Mouse (Mus musculus) heart, postnatal 4 days (tissue): ENCODE results near the gene Fbxo46. TPM values are rescaled to one million over a fixed set of nuclear protein-coding genes. Genes with fewer than 3 reads are reported as not detected.

Source experiments
- DNase-seq: peaks from one replicate; pipeline ENCODE4 v3.0.0; 2021
- microRNA-seq, 2 experiments: library from miRNA; unstranded; fragments of <30 nt; microRNA quantifications; one replicate each; pipeline ENCODE4 v1.2.0; 2021 to 2022
- total RNA-seq, 2 experiments: library from RNA; stranded (reverse); gene quantifications; 2 replicates each; pipeline ENCODE4 v1.2.3; 2021

The Fbxo46 gene
- total RNA-seq, 2 experiments from 2014 or later, result 5.5 to 7.2 TPM

DNA sequence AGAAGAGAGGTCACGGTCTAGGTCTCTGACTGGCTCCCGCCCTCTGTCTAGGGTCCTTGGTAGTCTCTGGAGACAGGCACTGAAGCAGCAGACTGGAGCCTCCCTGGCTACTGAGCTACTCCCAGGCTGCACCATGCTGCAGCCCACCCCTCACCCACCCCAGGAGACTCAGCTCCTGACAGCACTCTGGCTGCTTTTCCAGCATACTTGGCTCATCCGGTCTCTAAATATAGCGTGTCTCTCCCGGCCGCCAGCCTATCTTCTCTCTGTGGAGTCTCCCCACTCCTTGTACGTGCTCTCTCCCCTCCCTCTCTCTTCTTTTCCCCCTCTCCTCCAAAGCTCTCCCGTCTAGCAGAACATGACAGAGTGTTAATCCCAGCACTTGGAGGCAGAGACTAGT is 50.5 kb downstream of the Fbxo46 start:
- DNase-seq, result peak; percentile 74

DNA sequence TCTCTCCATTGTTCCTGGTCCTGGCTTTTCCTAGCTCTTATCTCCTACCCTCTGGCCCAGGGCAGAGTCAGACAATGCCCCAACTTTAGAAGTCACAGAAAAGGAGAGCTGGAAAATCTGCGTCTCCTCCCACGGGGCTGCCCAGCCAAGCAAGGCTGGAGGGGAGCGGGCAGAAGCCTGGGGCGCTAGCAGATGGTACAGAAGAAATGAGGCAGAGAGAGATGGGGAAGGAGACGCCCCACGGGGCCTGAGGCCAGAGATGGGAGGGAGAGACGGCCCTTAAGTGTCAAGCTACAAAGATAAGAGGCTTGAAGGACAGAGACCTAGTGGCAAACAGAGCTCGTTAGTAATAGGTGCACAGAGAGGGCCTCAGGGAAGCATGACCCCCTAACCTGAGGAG is 52.2 kb downstream of the Fbxo46 start:
- no peak for DNase-seq

DNA sequence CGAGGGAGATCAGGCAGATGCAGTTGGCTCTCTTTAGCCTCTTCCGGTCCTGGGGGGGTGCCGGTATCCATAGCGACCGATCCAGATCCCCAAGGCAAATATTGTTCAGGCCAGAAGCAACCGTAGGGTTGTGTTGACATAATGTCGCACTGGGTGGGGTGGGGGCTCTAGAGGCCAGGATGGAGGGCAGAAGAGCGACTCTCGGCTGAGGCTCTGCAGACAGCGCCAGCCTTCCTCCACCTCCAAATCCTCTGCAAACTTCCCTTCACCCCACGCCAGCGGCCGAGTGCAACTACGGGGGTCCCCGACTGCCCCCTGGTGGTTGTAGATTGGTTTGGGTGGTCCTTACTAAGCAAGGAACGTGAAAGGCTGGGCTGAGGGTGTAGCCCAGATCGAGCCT is 53.2 kb downstream of the Fbxo46 start:
- peak; percentile 95 for DNase-seq

DNA sequence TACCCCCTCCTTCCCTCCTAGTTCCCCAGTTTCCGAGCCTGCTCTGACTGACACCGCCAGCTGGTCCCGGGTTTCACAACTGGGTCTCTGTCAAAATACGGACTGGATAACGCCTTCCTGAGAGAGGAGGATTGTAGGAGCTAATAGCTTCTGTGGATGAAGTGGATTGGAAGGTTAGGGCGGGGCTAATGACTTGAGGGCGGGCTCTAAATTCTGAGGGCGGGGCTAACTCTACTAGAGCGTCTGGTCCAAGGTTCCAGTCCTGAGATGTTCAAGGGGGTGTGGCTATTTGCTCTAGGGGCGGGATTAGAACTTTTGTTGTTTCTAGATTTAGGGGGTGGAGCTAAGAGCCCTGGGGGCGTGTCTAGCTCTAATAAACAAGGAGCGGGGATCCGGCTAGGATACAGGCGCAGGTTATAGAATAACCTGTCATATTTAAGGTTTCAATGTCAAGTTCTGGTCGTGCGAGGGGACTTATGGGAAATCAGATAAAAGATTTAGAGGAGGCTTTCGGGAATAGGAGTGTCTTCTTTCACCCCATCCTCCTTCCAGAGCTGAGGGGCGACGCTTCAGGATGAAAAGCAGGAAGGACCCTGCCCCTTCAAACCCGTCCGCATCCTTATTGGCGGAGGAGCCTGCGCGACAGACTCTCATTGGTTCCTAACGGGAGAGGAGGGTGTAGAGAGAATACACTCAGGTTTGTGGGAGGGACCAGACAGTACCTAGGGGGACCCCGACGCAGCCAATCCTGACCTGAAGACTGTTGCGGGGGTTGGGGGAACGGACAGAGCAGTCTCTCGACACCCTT is 56.3 kb downstream of the Fbxo46 start, which contains the start of gene Eml2:
Gene Eml2, plus strand, starts transcription at position 714 of the 808 bp plus-strand sequence.
- DNase-seq, result no peak

DNA sequence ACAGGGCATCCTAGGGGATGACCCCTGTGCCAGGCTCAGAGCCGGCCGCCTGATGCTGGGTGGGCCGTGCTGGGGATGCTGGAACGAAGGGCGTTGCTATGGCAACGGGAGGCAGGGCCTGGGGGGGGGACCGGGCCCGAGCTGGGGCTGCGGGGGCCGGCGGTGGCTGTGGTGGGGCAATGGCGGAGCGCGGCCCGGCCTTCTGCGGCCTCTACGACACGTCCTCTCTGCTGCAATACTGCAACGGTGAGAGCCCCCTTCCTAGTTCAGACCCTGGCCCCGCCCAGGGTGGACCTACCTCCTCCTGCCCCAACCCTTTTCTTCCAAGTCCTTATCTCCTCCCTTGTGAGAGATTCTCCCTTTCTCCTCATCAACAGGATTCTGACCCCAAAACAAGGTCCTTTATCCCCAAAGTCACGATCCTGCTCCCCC is 56.9 kb downstream of the Fbxo46 start:
- no peak for DNase-seq

DNA sequence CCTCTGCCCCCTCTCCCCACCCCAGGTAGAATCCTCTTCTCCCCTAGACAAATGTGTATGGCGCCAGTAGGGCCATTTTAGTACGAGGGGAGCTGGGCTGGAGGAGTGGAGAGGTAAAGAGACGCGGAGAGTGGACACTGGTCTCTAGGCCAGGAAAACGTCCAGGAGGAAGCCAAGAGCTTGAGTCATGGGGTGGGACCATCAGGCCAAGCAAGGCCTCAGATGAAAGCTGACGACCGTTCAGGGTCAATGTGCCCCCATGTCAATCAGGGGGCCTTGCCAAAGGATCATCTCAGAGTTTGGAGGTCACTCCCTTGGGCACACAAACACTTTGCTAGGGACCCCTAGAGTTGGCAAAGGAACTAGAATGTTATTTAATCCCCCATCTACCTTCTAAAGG is 57.6 kb downstream of the Fbxo46 start:
- DNase-seq, result no peak

DNA sequence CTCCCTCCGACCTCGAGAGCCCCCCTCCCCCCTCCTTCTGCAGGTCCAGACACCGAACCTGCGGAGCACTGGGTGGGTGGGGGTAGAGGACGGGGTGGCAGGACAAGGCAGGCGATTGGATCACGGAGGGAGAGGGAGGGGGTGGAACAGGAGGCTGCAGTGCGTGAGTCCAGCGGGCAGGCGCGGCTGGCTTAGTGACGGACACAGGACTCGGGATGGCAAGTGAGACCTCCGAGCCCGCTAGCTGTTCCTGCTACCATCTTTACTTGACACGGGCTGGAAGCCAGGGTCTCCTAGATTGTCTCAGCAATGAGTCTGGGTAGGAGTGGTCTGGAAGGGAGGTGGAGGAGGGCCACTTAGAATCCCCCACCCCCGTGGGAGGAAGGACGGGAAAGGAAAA is 58.4 kb downstream of the Fbxo46 start:
- DNase-seq, result no peak

DNA sequence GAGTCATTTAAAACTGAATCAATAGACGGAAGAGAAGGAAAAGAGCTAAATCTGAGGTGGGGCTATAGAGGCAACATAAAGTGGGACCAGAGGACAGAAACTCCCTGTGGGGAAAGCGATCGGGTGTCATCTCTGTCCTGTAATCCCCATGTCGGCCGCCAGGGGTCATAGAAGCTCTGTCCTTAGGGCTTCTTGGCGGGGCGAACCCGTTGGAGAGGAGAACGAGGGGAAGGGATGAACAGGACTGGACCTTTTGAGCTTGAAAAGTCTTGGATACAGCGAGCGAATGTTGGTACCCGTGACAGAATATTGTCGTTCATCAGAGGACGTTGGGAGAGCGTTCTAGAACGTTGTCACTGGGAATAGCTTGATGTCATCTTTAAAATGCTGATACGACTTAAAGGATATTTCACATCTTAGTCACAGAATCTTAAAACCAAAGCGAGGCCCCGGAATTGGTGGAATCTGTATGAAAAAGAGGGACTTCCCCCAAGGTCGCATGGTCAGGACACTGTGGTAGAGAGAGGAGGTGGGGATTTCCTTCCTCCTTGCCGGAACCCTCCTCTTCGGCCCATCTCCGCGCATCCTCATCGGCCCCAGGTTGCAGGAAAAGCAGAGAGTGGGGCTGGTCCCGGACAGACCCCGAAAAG is 58.9 kb downstream of the Fbxo46 start:
- peak; percentile 82 for DNase-seq

DNA sequence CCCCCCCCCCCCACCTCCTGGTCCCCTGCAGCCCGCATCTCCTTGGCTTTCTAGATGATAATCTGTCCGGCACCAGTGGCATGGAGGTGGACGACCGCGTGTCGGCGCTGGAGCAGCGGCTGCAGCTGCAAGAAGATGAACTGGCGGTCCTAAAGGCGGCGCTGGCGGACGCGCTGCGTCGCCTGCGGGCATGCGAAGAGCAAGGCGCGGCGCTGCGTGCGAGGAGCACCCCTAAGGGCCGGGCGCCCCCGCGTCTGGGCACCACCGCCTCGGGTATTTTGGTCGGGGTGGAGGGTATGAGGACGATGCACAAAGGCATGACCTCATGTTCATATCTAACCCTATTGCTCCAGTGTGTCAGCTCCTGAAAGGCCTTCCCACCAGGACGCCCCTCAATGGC is 59.5 kb downstream of the Fbxo46 start:
- DNase-seq, result peak; percentile 79

DNA sequence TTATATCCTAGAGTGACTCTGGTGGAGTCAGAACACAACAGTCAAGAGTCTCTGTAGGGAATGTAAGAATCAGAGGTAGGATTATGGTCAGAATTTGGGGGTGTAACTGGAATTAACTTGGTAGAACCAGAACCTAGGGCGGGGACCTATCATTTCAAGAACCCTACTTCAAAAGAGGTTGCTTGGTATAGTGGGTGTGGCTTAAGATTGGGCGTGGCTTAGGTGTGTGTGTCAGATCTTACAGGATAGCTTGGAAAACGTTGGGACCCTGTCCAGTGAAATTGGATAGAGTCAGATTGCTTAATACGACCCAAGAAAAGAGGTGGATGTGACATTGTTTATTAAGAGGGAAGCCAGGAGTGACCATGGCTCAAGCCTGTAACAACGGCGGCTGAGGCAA is 60.3 kb downstream of the Fbxo46 start:
- DNase-seq, result no peak

DNA sequence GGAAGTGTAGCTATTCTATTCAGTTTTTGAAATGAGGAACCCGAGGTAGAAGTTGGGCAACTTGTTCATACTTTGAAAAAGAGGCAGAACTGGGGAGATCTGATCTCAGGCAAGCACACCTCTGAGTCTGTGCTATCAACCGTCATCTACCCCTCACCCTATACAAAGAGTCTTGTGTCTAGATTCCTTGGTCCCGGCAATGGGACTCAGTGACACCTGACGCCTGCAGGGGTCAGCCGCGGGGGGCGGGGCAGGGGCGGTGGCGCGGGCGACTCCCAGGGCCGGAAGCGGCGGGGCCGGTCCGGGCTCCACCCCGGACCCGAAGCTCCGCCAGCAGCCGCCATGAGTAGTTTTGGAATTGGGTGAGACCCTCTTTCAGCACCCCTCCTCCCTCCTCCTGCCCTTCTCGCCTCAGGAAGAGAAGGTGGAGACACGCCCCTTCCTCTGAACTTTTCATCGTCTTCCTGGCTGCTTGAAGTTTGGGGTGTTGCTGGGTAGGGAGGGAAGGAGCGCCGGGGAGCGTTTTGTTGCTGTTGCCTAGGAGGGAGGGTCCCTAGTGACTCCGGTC is 61.3 kb downstream of the Fbxo46 start:
- peak; percentile 70 for DNase-seq

DNA sequence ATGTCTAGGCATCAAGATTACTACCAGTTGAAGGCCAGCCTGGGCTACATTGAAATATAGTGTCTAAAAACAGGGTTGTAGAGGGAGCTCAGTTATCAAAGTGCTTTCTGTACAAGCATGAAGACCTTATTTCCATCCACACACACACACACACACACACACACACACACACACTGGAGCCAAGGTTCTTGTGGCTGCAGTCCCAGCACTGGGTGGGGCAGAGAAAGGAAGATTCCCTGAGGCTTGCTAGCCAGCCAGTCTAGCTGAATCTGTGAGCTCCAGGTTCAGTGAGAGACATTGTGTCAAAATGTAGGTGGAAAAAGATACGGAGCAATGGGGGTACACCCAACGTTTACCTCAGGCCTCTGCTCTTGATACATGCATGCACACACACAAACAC is 64.6 kb downstream of the Fbxo46 start:
- no peak for DNase-seq

DNA sequence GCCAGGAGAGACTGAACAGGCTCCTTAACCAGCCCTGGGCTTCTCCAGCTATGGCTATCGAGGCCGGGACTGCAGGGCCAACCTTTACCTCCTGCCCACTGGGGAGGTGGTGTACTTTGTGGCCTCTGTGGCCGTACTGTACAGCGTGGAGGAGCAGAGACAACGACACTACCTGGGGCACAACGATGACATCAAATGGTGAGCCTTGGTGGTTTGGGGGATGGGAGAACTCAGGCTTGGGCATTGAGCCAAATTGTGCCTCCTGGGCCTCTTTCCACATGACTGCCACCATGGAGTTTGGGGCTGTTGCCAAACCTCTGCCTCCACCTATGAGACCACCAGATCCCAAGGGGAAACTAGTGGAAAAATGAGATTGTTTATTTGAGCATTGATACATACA is 65.1 kb downstream of the Fbxo46 start:
- peak; percentile 73 for DNase-seq

Small RNAs within 50 kb of the gene (microRNA-seq; reads per million reads assigned to microRNA genes)
- gene Mir3100 (8.6 to 10.4 reads per million in 2 experiments), gene Mir330 (786 to 842 reads per million in 2 experiments)

Other genes with a start within 250 kb of the Fbxo46 start
- gene Pglyrp1, start 248.5 kb upstream of the Fbxo46 start, total RNA-seq, result 1 to 10 TPM; 1.1 to 2.0 TPM
- 10 to 100 TPM; 11.9 to 14.9 TPM for gene Ccdc61, start 209.4 kb upstream of the Fbxo46 start, total RNA-seq
- 1 to 10 TPM; 8.6 to 9.1 TPM for gene Nova2, start 194.0 kb upstream of the Fbxo46 start, total RNA-seq
- under 1 TPM in 1 of 2 experiments, not detected in 1; 0.23 TPM for gene Nanos2, start 132.5 kb upstream of the Fbxo46 start, total RNA-seq
- gene Mypop, start 128.6 kb upstream of the Fbxo46 start, total RNA-seq, result 1 to 10 TPM; 1.4 to 1.5 TPM
- 10 to 100 TPM; 27.3 to 32.3 TPM for gene Irf2bp1, start 115.8 kb upstream of the Fbxo46 start, total RNA-seq
- not detected for gene Foxa3, start 96.3 kb upstream of the Fbxo46 start, total RNA-seq
- gene Sympk, start 95.5 kb upstream of the Fbxo46 start, total RNA-seq, result 10 to 100 TPM; 57.3 to 62.5 TPM
- not detected for gene Rsph6a, start 65.2 kb upstream of the Fbxo46 start, total RNA-seq
- gene Dmwd, start 43.6 kb upstream of the Fbxo46 start, total RNA-seq, result 10 to 100 TPM; 60.3 to 62.9 TPM
- 100 to 1,000 TPM; 188 to 201 TPM for gene Dmpk, start 36.0 kb upstream of the Fbxo46 start, total RNA-seq
- 10 to 100 TPM; 10.3 to 10.4 TPM for gene Six5, start 25.3 kb upstream of the Fbxo46 start, total RNA-seq
- under 1 TPM; 0.33 to 0.56 TPM for gene Gm4969, start 1.5 kb upstream of the Fbxo46 start, total RNA-seq
- 1 to 10 TPM; 6.9 to 7.7 TPM for gene Qpctl, start 29.4 kb downstream of the Fbxo46 start, total RNA-seq
- 10 to 100 TPM; 95.2 to 99.9 TPM for gene Snrpd2, start 29.9 kb downstream of the Fbxo46 start, total RNA-seq
- gene Gipr, start 46.3 kb downstream of the Fbxo46 start, total RNA-seq, result 1 to 10 TPM; 1.3 TPM
- 10 to 100 TPM; 70.6 to 77.3 TPM for gene Eml2, start 56.6 kb downstream of the Fbxo46 start, total RNA-seq
- 1 to 10 TPM; 6.7 to 8.1 TPM for gene Gpr4, start 92.7 kb downstream of the Fbxo46 start, total RNA-seq
- gene Opa3, start 108.5 kb downstream of the Fbxo46 start, total RNA-seq, result 10 to 100 TPM; 54.7 to 60.0 TPM
- 100 to 1,000 TPM; 117 to 119 TPM for gene Vasp, start 152.0 kb downstream of the Fbxo46 start, total RNA-seq
- gene Ppm1n, start 160.2 kb downstream of the Fbxo46 start, total RNA-seq, result under 1 TPM in 1 of 2 experiments, not detected in 1; 0.26 TPM
- 10 to 100 TPM; 30.2 to 32.3 TPM for gene Rtn2, start 162.8 kb downstream of the Fbxo46 start, total RNA-seq
- gene Fosb, start 190.2 kb downstream of the Fbxo46 start, total RNA-seq, result under 1 TPM; 0.52 to 0.86 TPM
- 10 to 100 TPM; 42.4 to 43.5 TPM for gene Ercc1, start 224.9 kb downstream of the Fbxo46 start, total RNA-seq
- gene Cd3eap, start 239.6 kb downstream of the Fbxo46 start, total RNA-seq, result 1 to 10 TPM; 9.0 to 9.5 TPM
- 10 to 100 TPM; 39.0 to 47.2 TPM for gene Ppp1r13l, start 239.9 kb downstream of the Fbxo46 start, total RNA-seq